Mouse (Mus musculus) neural tube, embryonic 15.5 days (tissue): ENCODE measurements around the gene Lgals2. TPM values are rescaled to one million over a fixed set of nuclear protein-coding genes. Genes with fewer than 3 reads are reported as not detected.

Source experiments
- ATAC-seq: fragments of 200-750 bp; cut with Nextera tagmentation; 2 replicates; pipeline ENCODE4 v1.8.0; 2017; ENCODE audit warnings: mild to moderate bottlenecking, moderate TSS enrichment, moderate library complexity; ENCODE audit not compliant: low FRiP score
- H3K27ac ChIP-seq: fragments of 300-500 bp; sonication (generic); replicated peaks from 2 replicates; pipeline ENCODE4 v1.5.1; 2015; ENCODE audit warnings: mild to moderate bottlenecking, inconsistent platforms
- H3K27me3 ChIP-seq: fragments of 300-500 bp; sonication (generic); replicated peaks from 2 replicates; pipeline ENCODE4 v1.6.1; 2015; ENCODE audit warnings: inconsistent platforms
- H3K36me3 ChIP-seq: fragments of 300-500 bp; sonication (generic); 2 replicates; pipeline ENCODE4 v1.6.1; 2015; ENCODE audit warnings: inconsistent platforms
- H3K4me1 ChIP-seq: fragments of 300-500 bp; sonication (generic); 2 replicates; pipeline ENCODE4 v1.6.1; 2015; ENCODE audit warnings: inconsistent platforms
- H3K4me2 ChIP-seq: fragments of 300-500 bp; sonication (generic); 2 replicates; pipeline ENCODE4 v1.6.1; 2015; ENCODE audit warnings: inconsistent platforms, mild to moderate bottlenecking, moderate library complexity
- H3K4me3 ChIP-seq: fragments of 300-500 bp; sonication (generic); replicated peaks from 2 replicates; pipeline ENCODE4 v1.5.1; 2015; ENCODE audit warnings: mild to moderate bottlenecking, inconsistent platforms
- H3K9ac ChIP-seq: fragments of 300-500 bp; sonication (generic); replicated peaks from 2 replicates; pipeline ENCODE4 v1.6.1; 2015; ENCODE audit warnings: mild to moderate bottlenecking, inconsistent platforms
- H3K9me3 ChIP-seq: fragments of 300-500 bp; sonication (generic); replicated peaks from 2 replicates; pipeline ENCODE4 v1.6.1; 2016; ENCODE audit warnings: inconsistent platforms
- WGBS: fragments of 180-500 bp; shearing (Covaris S2); methylation state at CpG from one replicate; pipeline ENCODE4 v1.1.7; 2015; ENCODE audit warnings: mixed read lengths; 5-methylcytosine and 5-hydroxymethylcytosine counted together
- polyA plus RNA-seq: library from polyadenylated mRNA; unstranded; fragments of >200 nt; fragmentation: Nextera tagmentation; extraction: Ambion mirVana; gene quantifications from 2 replicates; pipeline ENCODE4 v1.2.1, GENCODE M21; 2015

Gene Lgals2
- polyA plus RNA-seq, 1 experiment from 2014 or later = not detected

- Histone ChIP-seq H3K9me3 (no peaks in the 10 kb centered on the region), H3K4me3 (no peak overlapping the region), H3K36me3 (no peaks in the 10 kb centered on the region), H3K4me1 (peaks cover 20% of the 10 kb centered on the region), H3K4me2 (no peak overlapping the region), H3K27me3 (no peaks in the 10 kb centered on the region), H3K9ac (no peak overlapping the region), H3K27ac (no peak overlapping the region)
- no peak for ATAC-seq
- WGBS = 58% methylated on average over 5 of the region's 5 CpGs
These were observed 16.8 kb upstream of the Lgals2 start for GRCm38 (mm10) chr15:78872021-78872608.

- H3K4me1 ChIP-seq = 0 out of 2 replicates have a peak, but pooled peaks cover 5% of the 10 kb centered on the region
- no peaks in the 10 kb centered on the region for H3K9me3 ChIP-seq
- H3K4me2 ChIP-seq = no peak overlapping the region
- no peak overlapping the region for H3K4me3 ChIP-seq
- no peak overlapping the region for H3K9ac ChIP-seq
- no peak overlapping the region for H3K27ac ChIP-seq
- H3K36me3 ChIP-seq = no peaks in the 10 kb centered on the region
- no peaks in the 10 kb centered on the region for H3K27me3 ChIP-seq
- WGBS = 30% methylated on average over 6 of the region's 6 CpGs
- no peak for ATAC-seq
These were observed 14.4 kb upstream of the Lgals2 start for GRCm38 (mm10) chr15:78869775-78870174.

GRCm38 (mm10) chr15:78868826-78869233 lies 13.5 kb upstream of the Lgals2 start:
- WGBS = 38% methylated on average over 7 of the region's 7 CpGs
- H3K27me3 ChIP-seq = no peaks in the 10 kb centered on the region
- no peaks in the 10 kb centered on the region for H3K9me3 ChIP-seq
- no peak overlapping the region for H3K9ac ChIP-seq
- H3K4me3 ChIP-seq = no peak overlapping the region
- no peaks in the 10 kb centered on the region for H3K36me3 ChIP-seq
- H3K27ac ChIP-seq = peak overlapping the region; percentile 75
- ATAC-seq = peak; percentile 54; the same call in 1 of the 2 replicates
- H3K4me2 ChIP-seq = 0 out of 2 replicates have a peak overlapping the region, but pooled peaks have one; percentile 2
- H3K4me1 ChIP-seq = 0 out of 2 replicates have a peak, but pooled peaks cover 5% of the 10 kb centered on the region

- peak overlapping the region; percentile 75 for H3K27ac ChIP-seq
- H3K4me2 ChIP-seq = 0 out of 2 replicates have a peak overlapping the region, but pooled peaks have one; percentile 2
- H3K9me3 ChIP-seq = no peaks in the 10 kb centered on the region
- H3K9ac ChIP-seq = no peak overlapping the region
- 31% methylated on average over 9 of the region's 9 CpGs for WGBS
- H3K4me1 ChIP-seq = 0 out of 2 replicates have a peak, but pooled peaks cover 5% of the 10 kb centered on the region
- no peak overlapping the region for H3K4me3 ChIP-seq
- ATAC-seq = peak; percentile 54
- no peaks in the 10 kb centered on the region for H3K36me3 ChIP-seq
- H3K27me3 ChIP-seq = no peaks in the 10 kb centered on the region
These were observed 13.1 kb upstream of the Lgals2 start for GRCm38 (mm10) chr15:78868398-78868797.

- no peaks in the 10 kb centered on the region for H3K36me3 ChIP-seq
- H3K4me3 ChIP-seq = no peak overlapping the region
- 49% methylated on average over 13 of the region's 13 CpGs for WGBS
- H3K9ac ChIP-seq = no peak overlapping the region
- H3K4me2 ChIP-seq = no peak overlapping the region
- no peaks in the 10 kb centered on the region for H3K27me3 ChIP-seq
- H3K9me3 ChIP-seq = no peaks in the 10 kb centered on the region
- ATAC-seq = no peak
- 0 out of 2 replicates have a peak, but pooled peaks cover 6% of the 10 kb centered on the region for H3K4me1 ChIP-seq
- H3K27ac ChIP-seq = no peak overlapping the region
These were observed 8.5 kb upstream of the Lgals2 start for GRCm38 (mm10) chr15:78863852-78864253.

GRCm38 (mm10) chr15:78863154-78863553 lies 7.8 kb upstream of the Lgals2 start:
- WGBS = 74% methylated on average over 2 of the region's 2 CpGs
- no peaks in the 10 kb centered on the region for H3K36me3 ChIP-seq
- no peak overlapping the region for H3K4me3 ChIP-seq
- 0 out of 2 replicates have a peak, but pooled peaks cover 3% of the 10 kb centered on the region for H3K4me1 ChIP-seq
- H3K4me2 ChIP-seq = no peak overlapping the region
- ATAC-seq = no peak
- H3K9ac ChIP-seq = no peak overlapping the region
- no peaks in the 10 kb centered on the region for H3K9me3 ChIP-seq
- H3K27me3 ChIP-seq = no peaks in the 10 kb centered on the region
- H3K27ac ChIP-seq = no peak overlapping the region

GRCm38 (mm10) chr15:78862280-78862679 lies 7.0 kb upstream of the Lgals2 start:
- Histone ChIP-seq H3K36me3 (no peaks in the 10 kb centered on the region), H3K4me2 (no peak overlapping the region), H3K9ac (no peak overlapping the region), H3K27ac (no peak overlapping the region), H3K4me3 (no peak overlapping the region), H3K4me1 (0 out of 2 replicates have a peak, but pooled peaks cover 3% of the 10 kb centered on the region), H3K9me3 (no peaks in the 10 kb centered on the region), H3K27me3 (no peaks in the 10 kb centered on the region)
- ATAC-seq = no peak
- 84% methylated on average over 5 of the region's 5 CpGs for WGBS

GRCm38 (mm10) chr15:78859714-78860113 lies 4.4 kb upstream of the Lgals2 start:
- H3K4me1 ChIP-seq = 0 out of 2 replicates have a peak, but pooled peaks cover 3% of the 10 kb centered on the region
- no peak for ATAC-seq
- H3K4me2 ChIP-seq = no peak overlapping the region
- no peak overlapping the region for H3K4me3 ChIP-seq
- H3K36me3 ChIP-seq = no peaks in the 10 kb centered on the region
- no peaks in the 10 kb centered on the region for H3K27me3 ChIP-seq
- no peak overlapping the region for H3K27ac ChIP-seq
- no peaks in the 10 kb centered on the region for H3K9me3 ChIP-seq
- 83% methylated on average over 6 of the region's 6 CpGs for WGBS
- no peak overlapping the region for H3K9ac ChIP-seq

GRCm38 (mm10) chr15:78859311-78859710 lies 4.0 kb upstream of the Lgals2 start:
- H3K36me3 ChIP-seq = no peaks in the 10 kb centered on the region
- H3K9me3 ChIP-seq = no peaks in the 10 kb centered on the region
- no peak overlapping the region for H3K4me3 ChIP-seq
- 84% methylated on average over 4 of the region's 4 CpGs for WGBS
- H3K27ac ChIP-seq = no peak overlapping the region
- no peak overlapping the region for H3K4me2 ChIP-seq
- no peaks in the 10 kb centered on the region for H3K27me3 ChIP-seq
- no peak for ATAC-seq
- H3K4me1 ChIP-seq = 0 out of 2 replicates have a peak, but pooled peaks cover 3% of the 10 kb centered on the region
- H3K9ac ChIP-seq = no peak overlapping the region

- H3K4me3 ChIP-seq = no peak overlapping the region
- H3K36me3 ChIP-seq = no peaks in the 10 kb centered on the region
- H3K9me3 ChIP-seq = no peaks in the 10 kb centered on the region
- no peak overlapping the region for H3K4me2 ChIP-seq
- 71% methylated on average over 7 of the region's 7 CpGs for WGBS
- no peaks in the 10 kb centered on the region for H3K27me3 ChIP-seq
- no peak overlapping the region for H3K27ac ChIP-seq
- H3K4me1 ChIP-seq = 0 out of 2 replicates have a peak, but pooled peaks cover under 1% of the 10 kb centered on the region
- no peak overlapping the region for H3K9ac ChIP-seq
- no peak for ATAC-seq
These were observed 1.7 kb upstream of the Lgals2 start for GRCm38 (mm10) chr15:78857009-78857408.

GRCm38 (mm10) chr15:78851505-78852153 lies 3.7 kb downstream of the Lgals2 start:
- Histone ChIP-seq H3K27me3 (no peaks in the 10 kb centered on the region), H3K4me1 (peaks cover 5% of the 10 kb centered on the region; the same call in 1 of the 2 replicates), H3K9me3 (no peaks in the 10 kb centered on the region), H3K36me3 (no peaks in the 10 kb centered on the region), H3K27ac (no peak overlapping the region), H3K9ac (no peak overlapping the region), H3K4me2 (peak overlapping the region; percentile 46), H3K4me3 (no peak overlapping the region)
- WGBS = 17% methylated on average over 13 of the region's 13 CpGs
- peak; percentile 84 for ATAC-seq

GRCm38 (mm10) chr15:78850944-78851343 lies 4.4 kb downstream of the Lgals2 start:
- Histone ChIP-seq H3K4me3 (no peak overlapping the region), H3K9ac (no peak overlapping the region), H3K27ac (no peak overlapping the region), H3K4me2 (no peak overlapping the region), H3K4me1 (peaks cover 9% of the 10 kb centered on the region), H3K36me3 (no peaks in the 10 kb centered on the region), H3K9me3 (no peaks in the 10 kb centered on the region), H3K27me3 (no peaks in the 10 kb centered on the region)
- ATAC-seq = no peak
- WGBS = 79% methylated on average over 6 of the region's 6 CpGs
